Mouse (Mus musculus): Measurements from ENCODE around the gene Usp43. TPM values are rescaled to one million over a fixed set of nuclear protein-coding genes. Genes with fewer than 3 reads are reported as not detected.
A peak's percentile ranks its signal among the peaks of the same experiment; 100 is the strongest.

Gene Usp43
- 1 to 10 TPM; 2.7 to 2.8 TPM for total RNA-seq (2021)
- long read RNA-seq, experiment 1, full-length matches to known transcripts, result 3 of 3 reads
- long read RNA-seq, experiment 1, partial matches to known transcripts, result 0 of 3 reads
- long read RNA-seq, experiment 1, other reads (novel, unspliced or antisense), result 0 of 3 reads
- long read RNA-seq, experiment 2, result 0 reads

GRCm38 (mm10) chr11:67921827-67922754, at the start of gene Usp43:
TSS of gene Usp43 (minus strand) at chr11:67922153.
- DNase-seq (ENCODE audit: low spot score in 2 of 2), result peak; percentile 13 to 34

- no peak for DNase-seq (ENCODE audit: low spot score in 2 of 2)
These were observed 45.9 kb upstream of the Usp43 start for GRCm38 (mm10) chr11:67967831-67968230.

DNA sequence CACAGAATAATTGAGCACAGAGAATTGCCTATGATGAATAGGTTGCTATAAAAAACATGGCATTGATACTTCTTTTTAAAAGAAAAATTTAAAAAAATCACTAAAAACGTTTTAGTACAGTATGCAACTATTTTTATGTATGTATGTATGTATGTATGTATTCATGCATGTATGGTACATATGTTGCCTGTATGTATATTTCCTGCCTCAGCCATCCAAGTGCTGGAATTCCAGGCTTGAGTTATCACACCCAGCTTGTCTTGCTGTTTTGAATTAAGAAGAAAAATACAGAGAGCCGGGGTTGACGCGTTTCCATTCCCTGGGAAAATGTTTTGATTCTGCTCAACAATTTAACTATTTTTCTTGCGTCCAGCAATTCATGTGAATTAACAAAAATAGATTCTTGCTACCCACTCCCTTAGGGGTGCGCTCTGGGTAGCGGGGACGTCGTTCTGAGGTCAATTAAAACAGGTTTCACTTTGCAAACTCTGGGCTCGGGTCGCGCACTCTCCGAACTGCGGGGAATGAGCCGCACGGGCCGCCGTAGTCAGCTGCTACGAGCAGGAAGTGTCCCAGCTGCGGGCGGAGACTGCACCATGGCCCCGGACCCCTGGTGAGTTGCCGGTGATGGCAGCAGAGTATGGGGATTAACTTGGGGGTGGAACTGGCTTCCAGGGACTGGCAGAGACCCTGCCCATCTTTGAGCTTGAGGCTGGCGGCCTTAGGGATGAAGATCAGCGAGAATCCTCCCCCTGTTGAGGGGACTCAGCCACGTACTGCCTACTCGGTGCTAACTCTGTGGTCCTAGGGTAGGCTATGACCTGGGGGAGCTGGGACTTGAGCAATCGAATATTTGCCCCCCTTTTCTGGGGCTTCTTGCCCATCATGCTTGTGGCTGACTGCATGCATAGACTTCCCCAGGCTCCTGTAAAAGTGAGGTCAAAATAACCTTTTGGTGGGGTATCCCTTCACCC, 44.2 kb upstream of the Usp43 start, which contains the start of gene Stx8:
Gene Stx8, plus strand, starts transcription at position 289 of the 974 bp plus-strand sequence.
- DNase-seq (ENCODE audit: low spot score in 2 of 2), result peak; percentile 94 to 97

GRCm38 (mm10) chr11:67965242-67965883, 43.4 kb upstream of the Usp43 start, which contains the start of gene Cfap52:
TSS of gene Cfap52 (minus strand) at chr11:67965651.
- peak; percentile 87 to 89 for DNase-seq (ENCODE audit: low spot score in 2 of 2)

DNA sequence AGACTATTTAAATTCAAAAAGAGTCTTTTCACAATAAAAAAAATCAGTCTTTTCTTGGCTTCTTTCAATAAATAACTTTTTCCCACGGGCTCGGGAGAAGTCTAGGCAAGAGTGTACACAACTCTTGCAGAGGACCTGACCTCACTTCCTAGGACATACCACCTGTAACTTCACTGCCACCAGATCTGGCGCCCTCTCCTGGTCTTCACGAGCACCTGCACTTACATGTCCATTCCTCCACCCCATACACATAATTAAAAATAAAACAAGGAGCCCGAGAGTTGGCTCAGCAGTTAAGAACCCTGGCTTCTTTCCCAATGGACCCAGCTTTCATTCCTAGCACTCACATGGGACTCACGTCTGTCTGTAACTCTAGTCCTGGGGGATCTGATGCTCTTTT, 42.2 kb upstream of the Usp43 start:
- DNase-seq (ENCODE audit: low spot score in 2 of 2), result no peak

GRCm38 (mm10) chr11:67954413-67954812, 32.5 kb upstream of the Usp43 start:
- no peak for DNase-seq (ENCODE audit: low spot score in 2 of 2)

DNA sequence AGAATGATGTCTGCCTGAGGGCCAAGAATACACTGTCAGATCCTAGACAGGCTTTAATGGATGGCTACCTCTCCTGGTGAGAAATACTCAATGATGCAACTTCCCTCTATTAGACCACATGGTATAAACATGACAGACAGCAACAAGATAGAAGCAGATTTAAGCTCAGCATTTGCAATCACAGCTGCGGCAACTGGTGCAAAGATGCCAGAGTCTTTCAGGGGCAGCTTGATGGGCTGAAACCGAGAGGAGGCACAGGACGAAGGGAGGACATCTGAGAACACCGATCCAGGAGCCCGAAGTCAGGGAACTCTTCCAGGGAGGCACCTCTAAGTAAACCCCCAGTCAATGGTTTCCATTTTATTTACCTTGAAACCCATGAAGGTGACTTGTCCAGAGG, 31.7 kb upstream of the Usp43 start:
- no peak for DNase-seq (ENCODE audit: low spot score in 2 of 2)

DNA sequence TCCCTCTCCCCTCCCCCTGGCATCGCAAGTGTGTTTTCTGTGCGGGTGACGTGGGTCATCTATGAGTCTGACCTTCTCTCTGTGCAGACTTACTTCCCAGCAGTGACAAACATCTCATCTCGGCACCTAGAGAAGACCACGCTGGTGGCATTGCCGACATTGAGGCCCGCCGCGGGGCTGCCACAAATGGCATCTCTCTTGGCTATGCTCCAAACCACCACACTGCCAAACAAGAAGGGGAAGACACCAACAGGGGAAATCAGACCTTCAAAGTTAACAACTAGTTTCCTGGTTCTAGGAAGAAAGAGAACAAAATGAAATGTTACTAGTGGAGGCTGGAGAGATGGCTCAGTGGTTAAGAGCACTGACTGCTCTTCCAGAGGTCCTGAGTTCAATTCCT, 27.5 kb upstream of the Usp43 start:
- no peak for DNase-seq (ENCODE audit: low spot score in 2 of 2)

DNA sequence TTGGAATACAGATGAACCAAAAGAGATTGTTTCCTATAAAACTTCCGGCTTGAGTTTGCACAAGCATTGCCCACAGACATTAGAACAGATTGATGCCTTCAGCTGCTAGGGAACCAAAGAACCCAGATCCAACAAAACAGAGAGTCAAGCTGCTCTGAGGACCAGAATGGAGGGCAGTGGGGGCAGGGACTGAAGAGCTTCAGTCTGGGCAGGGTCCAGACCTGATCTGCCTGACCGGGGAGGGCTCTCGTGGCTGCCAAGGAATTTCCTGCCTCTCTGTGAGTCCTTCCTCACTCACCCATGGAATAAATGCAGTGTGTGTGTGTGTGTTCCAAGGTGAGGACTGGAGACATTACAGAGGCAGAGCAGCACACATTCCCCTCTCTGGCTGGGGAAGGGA, 26.3 kb upstream of the Usp43 start:
- DNase-seq (ENCODE audit: low spot score in 2 of 2), result no peak

DNA sequence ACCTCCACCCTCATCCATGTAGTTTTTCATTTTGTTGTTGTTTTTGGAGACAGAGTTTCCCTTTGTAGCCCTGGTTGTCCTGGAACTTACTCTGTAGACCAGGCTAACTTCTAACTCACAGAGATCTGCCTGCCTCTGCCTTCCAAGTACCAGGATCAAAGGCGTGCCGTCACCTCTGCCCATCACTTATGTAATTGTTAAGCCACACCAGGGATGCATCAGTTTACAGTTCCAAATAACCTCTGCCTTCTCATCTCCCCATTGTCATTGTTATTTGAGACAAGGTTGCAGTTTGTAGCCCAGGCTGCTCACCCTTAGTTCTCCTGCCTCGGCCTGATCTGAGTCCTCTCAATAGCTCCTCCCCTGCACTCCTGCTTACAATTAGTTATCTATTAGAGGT, 10.2 kb upstream of the Usp43 start:
- DNase-seq (ENCODE audit: low spot score in 2 of 2), result no peak

- DNase-seq (ENCODE audit: low spot score in 2 of 2), result no peak
These were observed 4.5 kb upstream of the Usp43 start for GRCm38 (mm10) chr11:67926348-67927055.

GRCm38 (mm10) chr11:67925000-67925399, 3.0 kb upstream of the Usp43 start:
- DNase-seq (ENCODE audit: low spot score in 2 of 2), result no peak

GRCm38 (mm10) chr11:67923720-67924119, 1.8 kb upstream of the Usp43 start:
- no peak for DNase-seq (ENCODE audit: low spot score in 2 of 2)

- DNase-seq (ENCODE audit: low spot score in 2 of 2), result peak; percentile 43 to 45
These were observed 787 bp upstream of the Usp43 start for GRCm38 (mm10) chr11:67922755-67923125.

DNA sequence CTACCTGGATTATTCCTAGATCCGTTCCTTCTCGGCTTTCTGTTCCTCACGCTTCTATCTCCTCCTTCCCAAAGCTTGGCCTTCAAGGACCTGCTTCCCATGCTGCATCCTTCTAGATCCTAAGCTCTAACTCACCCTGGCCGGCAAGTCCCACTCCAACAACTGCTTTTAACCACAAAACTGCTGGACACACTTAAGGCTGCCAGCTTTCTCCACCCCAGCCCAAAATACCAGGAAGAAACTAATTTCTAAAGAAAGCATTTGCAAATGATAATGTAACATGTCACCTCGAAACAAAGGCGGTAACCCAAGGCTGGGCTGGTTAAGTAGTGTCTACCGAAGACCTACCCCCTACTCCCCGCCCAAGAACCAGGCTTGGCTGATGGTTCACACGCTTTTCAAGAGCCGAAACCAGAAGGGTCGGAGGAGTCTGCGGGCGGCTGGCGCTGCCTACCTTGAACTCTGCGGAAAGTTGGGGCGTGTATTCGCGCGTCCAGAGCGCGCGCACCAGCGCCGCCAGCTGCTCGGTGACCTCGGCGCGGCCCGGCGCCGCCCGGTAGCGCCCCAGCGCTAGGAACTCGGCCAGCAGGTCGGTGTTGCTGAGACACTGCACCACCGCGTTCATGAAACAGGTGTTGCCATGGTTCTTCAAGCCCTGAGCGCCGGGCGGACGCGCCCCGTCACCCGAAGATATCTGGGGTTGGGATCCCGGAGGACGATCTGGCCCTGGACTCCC, 694 bp downstream of the Usp43 start:
- DNase-seq (ENCODE audit: low spot score in 2 of 2), result peak; percentile 10 to 37

GRCm38 (mm10) chr11:67920226-67920960, 1.6 kb downstream of the Usp43 start:
- no peak for DNase-seq (ENCODE audit: low spot score in 2 of 2)

GRCm38 (mm10) chr11:67919593-67919992, 2.4 kb downstream of the Usp43 start:
- no peak for DNase-seq (ENCODE audit: low spot score in 2 of 2)

DNA sequence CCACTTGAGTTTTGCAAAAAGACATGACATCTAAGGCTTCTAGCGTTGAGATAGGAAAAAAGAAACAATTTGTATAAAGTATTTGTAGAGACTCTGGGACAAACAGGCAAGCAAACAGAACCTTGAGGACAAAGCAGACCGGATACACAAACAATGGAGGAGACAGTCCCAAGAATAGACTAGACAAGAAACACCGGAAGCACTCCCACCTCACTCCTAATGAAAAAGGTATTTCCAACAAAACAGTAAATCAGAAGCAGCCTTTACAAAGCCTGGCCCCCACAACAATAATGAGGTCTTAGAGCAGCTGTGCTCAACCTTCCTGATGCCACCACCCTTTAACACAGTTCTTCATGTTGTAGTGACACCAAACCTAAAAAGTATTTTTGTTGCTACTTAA, 4.8 kb downstream of the Usp43 start:
- DNase-seq (ENCODE audit: low spot score in 2 of 2), result no peak

DNA sequence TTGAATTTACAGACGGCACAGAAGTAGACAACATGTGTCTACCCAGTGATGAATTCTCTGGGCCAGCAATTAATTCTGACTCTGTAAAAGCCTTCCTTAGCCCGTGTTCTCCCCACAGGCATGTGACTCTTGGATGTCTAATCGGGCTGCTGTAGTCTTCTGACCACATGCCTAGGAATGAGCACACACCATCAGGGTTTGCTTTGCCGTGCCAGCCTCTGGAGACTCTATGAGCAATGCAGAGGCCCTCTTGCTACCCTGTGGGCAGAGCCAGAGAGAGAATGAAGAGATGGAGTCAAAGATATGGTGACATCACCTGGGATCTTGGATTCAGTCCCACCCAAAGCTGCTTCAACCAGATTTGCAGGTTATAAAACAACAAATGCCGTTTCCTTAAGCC, 10.9 kb downstream of the Usp43 start:
- DNase-seq (ENCODE audit: low spot score in 2 of 2), result no peak

Data from left cerebral cortex, adult 18-20 months (tissue).